In the genomic region with DNA sequence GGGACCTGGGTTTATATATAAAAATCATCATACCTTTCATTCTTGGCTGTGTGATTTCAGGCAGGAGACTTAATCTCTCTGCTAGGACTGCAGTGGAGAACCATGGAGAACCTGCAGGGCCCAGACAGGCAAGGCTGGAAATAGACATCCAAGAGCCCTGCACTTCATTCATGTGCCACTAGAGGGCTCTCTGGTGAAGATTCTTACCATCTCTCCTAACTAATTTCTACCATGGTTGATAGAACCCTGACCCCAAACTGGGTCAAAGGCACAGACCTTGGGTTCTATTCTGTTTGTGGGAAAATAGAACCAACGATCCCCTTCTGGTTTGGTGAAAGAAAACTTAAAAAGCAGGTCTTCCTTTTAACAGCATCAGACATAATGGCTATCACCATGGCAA, we compare ENCODE assay signal across 9 mouse cellular contexts. TPM values are rescaled to one million over a fixed set of nuclear protein-coding genes. Genes with fewer than 3 reads are reported as not detected.
DNase-seq lines count a peak whose midpoint lies in the region; ATAC-seq lines count a peak whose summit lies in the region.
"Had no signal": no experiment of that assay in that cellular context is flagged by ENCODE, and none has a peak within 500 bp of the region (broad histone marks: within the 10 kb centered on the region; RNA-seq: fewer than 3 reads in every experiment).

No protein-coding gene starts in this region.

- no peak overlapping the region for H3K9ac ChIP-seq in neural tube, embryonic 15.5 days (replicated peaks)
- H3K9ac ChIP-seq in hindbrain, embryonic 14.5 days: no peak overlapping the region
- no peak overlapping the region for H3K9ac ChIP-seq in limb, embryonic 11.5 days (ENCODE audit: low read length)

- H3K27me3 ChIP-seq in neural tube, embryonic 15.5 days (replicated peaks): no peaks in the 10 kb centered on the region
- H3K27me3 ChIP-seq in hindbrain, embryonic 14.5 days (ENCODE audit: control insufficient read depth, insufficient read depth, low read length): no peaks in the 10 kb centered on the region
- no peaks in the 10 kb centered on the region for H3K27me3 ChIP-seq in limb, embryonic 11.5 days (ENCODE audit: control insufficient read depth, insufficient read depth, low read length)

- H3K9me3 ChIP-seq in neural tube, embryonic 15.5 days (replicated peaks): no peaks in the 10 kb centered on the region
- H3K9me3 ChIP-seq in hindbrain, embryonic 14.5 days (ENCODE audit: control insufficient read depth, low read length): no peaks in the 10 kb centered on the region
- H3K9me3 ChIP-seq in limb, embryonic 11.5 days (ENCODE audit: control insufficient read depth, low read length): no peaks in the 10 kb centered on the region

- peaks cover 27% of the 10 kb centered on the region for H3K4me1 ChIP-seq in neural tube, embryonic 15.5 days
- H3K4me1 ChIP-seq in hindbrain, embryonic 14.5 days (replicated peaks; ENCODE audit: control insufficient read depth, insufficient read depth, low read length): peaks cover 24% of the 10 kb centered on the region
- H3K4me1 ChIP-seq in limb, embryonic 11.5 days (ENCODE audit: control insufficient read depth, insufficient read depth, low read length): no peaks in the 10 kb centered on the region

- ATAC-seq in neural tube, embryonic 15.5 days (ENCODE audit: low FRiP score): no peak
- no peak for ATAC-seq in hindbrain, embryonic 14.5 days (ENCODE audit: low FRiP score)
- ATAC-seq in limb, embryonic 11.5 days (ENCODE audit: insufficient number of reproducible peaks, low FRiP score, low TSS enrichment, low read depth): no peak
- peak; percentile 75 for ATAC-seq in neutrophil, adult 5-6 weeks (ENCODE audit: extremely low read depth, insufficient number of reproducible peaks, low FRiP score, poor library complexity, severe bottlenecking)

- DNase-seq in neural tube, embryonic 10.5 days (ENCODE audit: extremely low spot score, low spot score): peak; percentile 73
- peak; percentile 38 for DNase-seq in WW6 (ENCODE audit: low read depth, low spot score)
- peak; percentile 52 for DNase-seq in embryo, embryonic 10 days (ENCODE audit: low spot score)
- peak; percentile 88 for DNase-seq in hindbrain, embryonic 14.5 days (ENCODE audit: low spot score)
- DNase-seq in limb, embryonic 11.5 days (ENCODE audit: low spot score): peak; percentile 84
- DNase-seq in urinary bladder, postnatal 25 days (ENCODE audit: low spot score): no peak

- no peak overlapping the region for H3K27ac ChIP-seq in neural tube, embryonic 15.5 days (replicated peaks)
- no peak overlapping the region; the same call in 1 of the 2 replicates for H3K27ac ChIP-seq in hindbrain, embryonic 14.5 days
- H3K27ac ChIP-seq in limb, embryonic 11.5 days (replicated peaks; ENCODE audit: low read depth, low read length): no peak overlapping the region
- H3K27ac ChIP-seq: macrophage had no signal

- H3K4me2 ChIP-seq in neural tube, embryonic 15.5 days: no peak overlapping the region
- no peak overlapping the region for H3K4me2 ChIP-seq in hindbrain, embryonic 14.5 days (replicated peaks)
- no peak overlapping the region for H3K4me2 ChIP-seq in limb, embryonic 11.5 days (ENCODE audit: low read depth, severe bottlenecking)

- WGBS in neural tube, embryonic 15.5 days: 3% methylated on average over 1 of the region's 1 CpGs
- 9% methylated on average over 1 of the region's 1 CpGs for WGBS in hindbrain, embryonic 14.5 days
- 13% methylated on average over 1 of the region's 1 CpGs for WGBS in limb, embryonic 11.5 days

- H3K36me3 ChIP-seq in neural tube, embryonic 15.5 days: no peaks in the 10 kb centered on the region
- no peaks in the 10 kb centered on the region for H3K36me3 ChIP-seq in hindbrain, embryonic 14.5 days (replicated peaks; ENCODE audit: control insufficient read depth, insufficient read depth)
- no peaks in the 10 kb centered on the region for H3K36me3 ChIP-seq in limb, embryonic 11.5 days (ENCODE audit: control insufficient read depth, insufficient read depth, low read length)

- no peak overlapping the region for H3K4me3 ChIP-seq in neural tube, embryonic 15.5 days (replicated peaks)
- no peak overlapping the region for H3K4me3 ChIP-seq in hindbrain, embryonic 14.5 days (replicated peaks; ENCODE audit: low read length)
- H3K4me3 ChIP-seq in limb, embryonic 11.5 days (ENCODE audit: low read depth, low read length): no peak overlapping the region

RNA-seq across cellular contexts. Expression of a gene that starts 6.9 kb away (rescaled TPM):
- polyA plus RNA-seq in neural tube, embryonic 15.5 days (2015; fragmentation: Nextera tagmentation; extraction: Ambion mirVana): 336 and 404 TPM in 2 replicates
- polyA plus RNA-seq in hindbrain, embryonic 14.5 days (2014; fragmentation: Nextera tagmentation; extraction: Ambion mirVana): 510 and 527 TPM in 2 replicates
- 176 and 201 TPM in 2 replicates for polyA plus RNA-seq in limb, embryonic 11.5 days (2014; fragmentation: Nextera tagmentation; extraction: Ambion mirVana)
- 230 and 273 TPM in 2 replicates for total RNA-seq in neutrophil, adult 5-6 weeks (2017)

RNA-seq across cellular contexts. Expression of a gene that starts 13.6 kb away (rescaled TPM):
- 117 and 137 TPM in 2 replicates for polyA plus RNA-seq in neural tube, embryonic 15.5 days (2015; fragmentation: Nextera tagmentation; extraction: Ambion mirVana)
- 96.1 and 96.4 TPM in 2 replicates for polyA plus RNA-seq in hindbrain, embryonic 14.5 days (2014; fragmentation: Nextera tagmentation; extraction: Ambion mirVana)
- 4.8 TPM in 2 replicates for polyA plus RNA-seq in limb, embryonic 11.5 days (2014; fragmentation: Nextera tagmentation; extraction: Ambion mirVana)
- not detected in 2 replicates for total RNA-seq in neutrophil, adult 5-6 weeks (2017)
- polyA plus RNA-seq: macrophage had no signal

RNA-seq across cellular contexts. Expression of a gene that starts 24.6 kb away (rescaled TPM):
- polyA plus RNA-seq in neural tube, embryonic 15.5 days (2015; fragmentation: Nextera tagmentation; extraction: Ambion mirVana): 1.1 and 1.3 TPM in 2 replicates
- 0.26 TPM in 1 of 2 replicates, not detected in the other for polyA plus RNA-seq in hindbrain, embryonic 14.5 days (2014; fragmentation: Nextera tagmentation; extraction: Ambion mirVana)
- polyA plus RNA-seq in limb, embryonic 11.5 days (2014; fragmentation: Nextera tagmentation; extraction: Ambion mirVana): 0.24 and 0.44 TPM in 2 replicates
- total RNA-seq in neutrophil, adult 5-6 weeks (2017): 1.7 and 2.8 TPM in 2 replicates

RNA-seq across cellular contexts. Expression of a gene that starts 28.6 kb away (rescaled TPM):
- polyA plus RNA-seq in neural tube, embryonic 15.5 days (2015; fragmentation: Nextera tagmentation; extraction: Ambion mirVana): 43.3 and 52.0 TPM in 2 replicates
- 52.1 and 63.2 TPM in 2 replicates for polyA plus RNA-seq in hindbrain, embryonic 14.5 days (2014; fragmentation: Nextera tagmentation; extraction: Ambion mirVana)
- polyA plus RNA-seq in limb, embryonic 11.5 days (2014; fragmentation: Nextera tagmentation; extraction: Ambion mirVana): 2.0 and 2.1 TPM in 2 replicates
- total RNA-seq in neutrophil, adult 5-6 weeks (2017): 0.12 TPM in 1 of 2 replicates, not detected in the other
- polyA plus RNA-seq: macrophage had no signal

RNA-seq across cellular contexts. Expression of a gene that starts 39.3 kb away (rescaled TPM):
- polyA plus RNA-seq in neural tube, embryonic 15.5 days (2015; fragmentation: Nextera tagmentation; extraction: Ambion mirVana): 4.0 and 4.1 TPM in 2 replicates
- polyA plus RNA-seq in hindbrain, embryonic 14.5 days (2014; fragmentation: Nextera tagmentation; extraction: Ambion mirVana): 0.78 and 2.5 TPM in 2 replicates
- polyA plus RNA-seq in limb, embryonic 11.5 days (2014; fragmentation: Nextera tagmentation; extraction: Ambion mirVana): 13.9 and 15.9 TPM in 2 replicates
- not detected in 2 replicates for total RNA-seq in neutrophil, adult 5-6 weeks (2017)
- polyA plus RNA-seq: macrophage had no signal

Comparison
In these comparisons a context has a peak if more than half of its experiments do, and no peak if none do; other contexts are left out.
1. RNA of a gene that starts 13.6 kb away (polyA plus RNA-seq): 117 to 137 TPM in neural tube, embryonic 15.5 days and 96.1 to 96.4 TPM in hindbrain, embryonic 14.5 days; 4.8 TPM in limb, embryonic 11.5 days; every median in the first group is over 10 times any median in the second.